Mouse (Mus musculus) layer of hippocampus, adult 2 months (tissue): ENCODE data around the gene Dctn3. TPM values are rescaled to one million over a fixed set of nuclear protein-coding genes. Genes with fewer than 3 reads are reported as not detected.
"Not testable (repeated sequence)": the region's sequence is repeated elsewhere in the genome, so short reads cannot be mapped to it uniquely, and the experiment has no call there.

ENCODE experiments used
- DNase-seq, 2 experiments: peaks; one replicate each; pipeline ENCODE4 v3.0.0; 2022; ENCODE audit warnings: low spot score in 2 of 2
- H3K27ac ChIP-seq: fragments of 200-600 bp; 2 replicates; pipeline ENCODE4 v1.8.1; 2022
- H3K4me3 ChIP-seq: fragments of 200-600 bp; 2 replicates; pipeline ENCODE4 v1.8.1; 2022; ENCODE audit warnings: mild to moderate bottlenecking
- CTCF ChIP-seq: fragments of 200-600 bp; conservative IDR thresholded peaks from 2 replicates; pipeline ENCODE4 v1.8.1; 2022; ENCODE audit warnings: antibody characterized with exemption, mild to moderate bottlenecking, moderate library complexity
- total RNA-seq, 2 experiments: library from RNA; stranded (reverse); gene quantifications; 2 replicates each; pipeline ENCODE4 v1.2.3; 2021

Dctn3 gene
- total RNA-seq, 2 experiments from 2014 or later, result 136 to 153 TPM

- no peak overlapping the region for H3K27ac ChIP-seq
- DNase-seq, result no peak
These were observed 16.8 kb downstream of the Dctn3 start for GRCm38 (mm10) chr4:41705922-41706754.

GRCm38 (mm10) chr4:41704651-41705050 lies 18.3 kb downstream of the Dctn3 start:
- no peak overlapping the region for H3K27ac ChIP-seq
- no peak for DNase-seq
- no peak for TF ChIP-seq CTCF
- H3K4me3 ChIP-seq, result no peak overlapping the region

More at GRCm38 (mm10) chr4:41705922-41706754, 16.8 kb downstream of the Dctn3 start:
- TF ChIP-seq CTCF, result no peak
- H3K4me3 ChIP-seq, result no peak overlapping the region

GRCm38 (mm10) chr4:41702226-41702625 lies 20.7 kb downstream of the Dctn3 start:
- not testable (repeated sequence) for DNase-seq

GRCm38 (mm10) chr4:41700224-41700623 lies 22.7 kb downstream of the Dctn3 start:
- H3K4me3 ChIP-seq, H3K27ac ChIP-seq, DNase-seq: not testable (repeated sequence)

More at GRCm38 (mm10) chr4:41702226-41702625, 20.7 kb downstream of the Dctn3 start:
- not testable (repeated sequence) for H3K27ac ChIP-seq, H3K4me3 ChIP-seq

GRCm38 (mm10) chr4:41699783-41700182 lies 23.2 kb downstream of the Dctn3 start, which contains the start of gene Il11ra1:
Il11ra1 (plus strand) TSS chr4:41699989.
- not testable (repeated sequence) for DNase-seq, H3K4me3 ChIP-seq
- H3K27ac ChIP-seq, result peak within 1 kb of the TSS; percentile 43; the same call in 1 of the 2 replicates

GRCm38 (mm10) chr4:41698421-41699016 lies 24.5 kb downstream of the Dctn3 start:
- not testable (repeated sequence) for H3K27ac ChIP-seq, H3K4me3 ChIP-seq, DNase-seq

GRCm38 (mm10) chr4:41696930-41697841 lies 25.8 kb downstream of the Dctn3 start, which contains the start of gene Cntfr:
Cntfr (minus strand) TSS chr4:41697089.
- H3K4me3 ChIP-seq, result not testable (repeated sequence)
- peak; percentile 78 to 89 for DNase-seq
- H3K27ac ChIP-seq, result peak within 1 kb of the TSS; percentile 77; the same call in 1 of the 2 replicates
- TF ChIP-seq CTCF, result peak; percentile 73

- H3K27ac ChIP-seq, DNase-seq: not testable (repeated sequence)
These were observed 26.5 kb downstream of the Dctn3 start for GRCm38 (mm10) chr4:41696452-41696851.

GRCm38 (mm10) chr4:41695800-41696199 lies 27.2 kb downstream of the Dctn3 start:
- H3K4me3 ChIP-seq, DNase-seq: not testable (repeated sequence)
- H3K27ac ChIP-seq, result peak overlapping the region; percentile 77; the same call in 1 of the 2 replicates

More at GRCm38 (mm10) chr4:41696452-41696851, 26.5 kb downstream of the Dctn3 start:
- not testable (repeated sequence) for H3K4me3 ChIP-seq

GRCm38 (mm10) chr4:41693511-41693910 lies 29.5 kb downstream of the Dctn3 start:
- not testable (repeated sequence) for DNase-seq, H3K4me3 ChIP-seq, H3K27ac ChIP-seq

- not testable (repeated sequence) for H3K4me3 ChIP-seq, DNase-seq
These were observed 33.0 kb downstream of the Dctn3 start for GRCm38 (mm10) chr4:41690014-41690413.

GRCm38 (mm10) chr4:41688562-41688961 lies 34.4 kb downstream of the Dctn3 start:
- not testable (repeated sequence) for H3K4me3 ChIP-seq, H3K27ac ChIP-seq, DNase-seq

More at GRCm38 (mm10) chr4:41690014-41690413, 33.0 kb downstream of the Dctn3 start:
- not testable (repeated sequence) for H3K27ac ChIP-seq

GRCm38 (mm10) chr4:41685882-41686492 lies 37.0 kb downstream of the Dctn3 start:
- not testable (repeated sequence) for H3K4me3 ChIP-seq, H3K27ac ChIP-seq, DNase-seq

GRCm38 (mm10) chr4:41684931-41685453 lies 38.0 kb downstream of the Dctn3 start:
- DNase-seq, H3K4me3 ChIP-seq: not testable (repeated sequence)
- H3K27ac ChIP-seq, result peak overlapping the region; percentile 57; the same call in 1 of the 2 replicates

GRCm38 (mm10) chr4:41684131-41684930 lies 38.6 kb downstream of the Dctn3 start:
- 0 out of 2 replicates have a peak overlapping the region, but pooled peaks have one; percentile 27 for H3K4me3 ChIP-seq
- DNase-seq, result not testable (repeated sequence)
- H3K27ac ChIP-seq, result peak overlapping the region; percentile 59

- not testable (repeated sequence) for H3K4me3 ChIP-seq, DNase-seq, H3K27ac ChIP-seq
These were observed 39.7 kb downstream of the Dctn3 start for GRCm38 (mm10) chr4:41683303-41683702.
